Mouse (Mus musculus): Measurements from ENCODE around the gene Defb25.

- no peak for TF ChIP-seq POLR2A (IDR thresholded peaks at IDR 0.05; ENCODE audit: extremely low read depth, insufficient read depth, low read length)
- no peak for TF ChIP-seq CTCF (IDR thresholded peaks at IDR 0.05; ENCODE audit: low read depth, low read length)
Measured at GRCm38 (mm10) chr2:152652901-152653620, 30.2 kb upstream of the Defb25 start.

Data from liver, adult 2 months (tissue).